Mouse (Mus musculus) CH12.LX (cell line): ENCODE results near the gene Il9. TPM values are rescaled to one million over a fixed set of nuclear protein-coding genes. Genes with fewer than 3 reads are reported as not detected.

Experiments used
- DNase-seq: peaks from one replicate; pipeline ENCODE4 v3.0.0-alpha.2; 2013; ENCODE audit errors: extremely low read depth
- H3K27ac ChIP-seq: 2 replicates; pipeline ENCODE4 v1.5.1; 2012; ENCODE audit warnings: low read depth, mild to moderate bottlenecking, control low read depth, moderate library complexity; ENCODE audit not compliant: insufficient read depth
- H3K27me3 ChIP-seq: replicated peaks from 2 replicates; pipeline ENCODE3; 2012; ENCODE audit warnings: inconsistent platforms
- H3K36me3 ChIP-seq, 2 experiments: replicated peaks in 1 of 2; 2 replicates each; pipeline versions ENCODE3 to v1.6.1; 2012; ENCODE audit warnings: inconsistent platforms in 1 of 2, low read length in 1 of 2, mild to moderate bottlenecking in 1 of 2, mixed read lengths in 1 of 2, moderate library complexity in 1 of 2; ENCODE audit not compliant: control insufficient read depth in 1 of 2, insufficient read depth in 1 of 2
- H3K4me1 ChIP-seq, 2 experiments: 2 replicates each; pipeline ENCODE4 v1.6.1; 2012; ENCODE audit warnings: inconsistent platforms in 1 of 2, moderate library complexity in 1 of 2; ENCODE audit not compliant: insufficient read depth in 2 of 2, control insufficient read depth in 1 of 2
- H3K4me2 ChIP-seq: 2 replicates; pipeline ENCODE4 v1.6.1; 2012; ENCODE audit warnings: low read depth, mild to moderate bottlenecking, control low read depth; ENCODE audit not compliant: poor library complexity, insufficient read depth, severe bottlenecking
- H3K4me3 ChIP-seq, 3 experiments: fragments of 150-350 bp in 1 of 3; sonication (generic) in 1 of 3; replicated peaks in 1 of 3; 2 replicates each; pipeline versions ENCODE3 to v1.5.1; 2011 to 2012; ENCODE audit warnings: low read depth in 2 of 3, low read length in 2 of 3, mild to moderate bottlenecking in 2 of 3, moderate library complexity in 2 of 3, control low read depth in 1 of 3, improper control_type of control experiment in 1 of 3, inconsistent platforms in 1 of 3, mixed read lengths in 1 of 3; ENCODE audit not compliant: poor library complexity in 1 of 3
- H3K79me2 ChIP-seq: replicated peaks from 2 replicates; pipeline ENCODE4 v1.6.1; 2012; ENCODE audit warnings: mild to moderate bottlenecking, moderate library complexity; ENCODE audit not compliant: control insufficient read depth, poor library complexity, insufficient read depth, severe bottlenecking; ENCODE audit errors: extremely low read depth
- H3K9ac ChIP-seq: 2 replicates; pipeline ENCODE4 v1.6.1; 2012; ENCODE audit warnings: low read depth, mild to moderate bottlenecking, control low read depth, moderate library complexity; ENCODE audit not compliant: insufficient read depth
- H3K9me3 ChIP-seq: replicated peaks from 2 replicates; pipeline ENCODE3; 2012; ENCODE audit warnings: low read length, inconsistent platforms, mixed read lengths
- BHLHE40 ChIP-seq: IDR thresholded peaks from 2 replicates; pipeline ENCODE4 v1.6.1; 2011; ENCODE audit warnings: mild to moderate bottlenecking, low read depth, low read length, improper control_type of control experiment
- CHD1 ChIP-seq: IDR thresholded peaks from 2 replicates; pipeline ENCODE4 v1.6.1; 2012; ENCODE audit warnings: low read depth, low read length, improper control_type of control experiment, inconsistent platforms
- CHD2 ChIP-seq: IDR thresholded peaks from 2 replicates; pipeline ENCODE4 v1.6.1; 2011; ENCODE audit warnings: low read length, improper control_type of control experiment
- CTCF ChIP-seq, 2 experiments: IDR thresholded peaks in 1 of 2; conservative IDR thresholded peaks in 1 of 2; 2 replicates each; pipeline ENCODE4 v1.5.1; 2011 to 2012; ENCODE audit warnings: low read depth in 2 of 2, low read length in 2 of 2, improper control_type of control experiment in 1 of 2, inconsistent platforms in 1 of 2, mild to moderate bottlenecking in 1 of 2, moderate library complexity in 1 of 2
- ELF1 ChIP-seq: IDR thresholded peaks from 2 replicates; pipeline ENCODE4 v1.6.1; 2014; ENCODE audit warnings: low read depth, mild to moderate bottlenecking, inconsistent platforms, low read length, improper control_type of control experiment
- GABPA ChIP-seq: IDR thresholded peaks from 2 replicates; pipeline ENCODE4 v1.6.1; 2012; ENCODE audit warnings: low read depth, low read length, improper control_type of control experiment, inconsistent platforms; ENCODE audit not compliant: insufficient replicate concordance
- JUN ChIP-seq: IDR thresholded peaks from 2 replicates; pipeline ENCODE4 v1.6.1; 2011; ENCODE audit warnings: low read depth, mild to moderate bottlenecking, low read length, improper control_type of control experiment, moderate library complexity; ENCODE audit not compliant: insufficient read depth
- JUND ChIP-seq: conservative IDR thresholded peaks from 2 replicates; pipeline ENCODE4 v1.6.1; 2011; ENCODE audit warnings: low read depth, low read length, improper control_type of control experiment
- KAT2A ChIP-seq: IDR thresholded peaks from 2 replicates; pipeline ENCODE4 v1.6.1; 2012; ENCODE audit warnings: low read length, improper control_type of control experiment, inconsistent platforms; ENCODE audit not compliant: insufficient replicate concordance
- MAFK ChIP-seq: IDR thresholded peaks from 2 replicates; pipeline ENCODE4 v1.6.1; 2011; ENCODE audit warnings: low read length, improper control_type of control experiment; ENCODE audit not compliant: insufficient replicate concordance
- MXI1 ChIP-seq: IDR thresholded peaks from 2 replicates; pipeline ENCODE4 v1.6.1; 2011; ENCODE audit warnings: mild to moderate bottlenecking, low read depth, low read length, improper control_type of control experiment
- NELFE ChIP-seq: IDR thresholded peaks from 2 replicates; pipeline ENCODE4 v1.6.1; 2011; ENCODE audit warnings: low read depth, low read length, improper control_type of control experiment
- NRF1 ChIP-seq: IDR thresholded peaks from 2 replicates; pipeline ENCODE4 v1.6.1; 2014; ENCODE audit warnings: low read depth, mild to moderate bottlenecking, inconsistent platforms, low read length, improper control_type of control experiment, moderate library complexity
- TBP ChIP-seq: conservative IDR thresholded peaks from 2 replicates; pipeline ENCODE4 v1.6.1; 2011; ENCODE audit warnings: low read depth, low read length, improper control_type of control experiment
- TCF12 ChIP-seq: IDR thresholded peaks from 2 replicates; pipeline ENCODE4 v1.6.1; 2014; ENCODE audit warnings: low read depth, mild to moderate bottlenecking, inconsistent platforms, low read length, improper control_type of control experiment
- USF1 ChIP-seq: IDR thresholded peaks from 2 replicates; pipeline ENCODE4 v1.6.1; 2014; ENCODE audit warnings: low read depth, mild to moderate bottlenecking, inconsistent platforms, low read length, improper control_type of control experiment
- ZMIZ1 ChIP-seq: IDR thresholded peaks from 2 replicates; pipeline ENCODE4 v1.6.1; 2012; ENCODE audit warnings: low read depth, mild to moderate bottlenecking, inconsistent platforms, low read length, improper control_type of control experiment
- dilution Hi-C: fragments of 300-500 bp; cut with MboI; formaldehyde crosslinking; loops from 2 replicates; pipeline ENCODE4 v1.14.3; 2020; ENCODE audit warnings: low sequenced_read_pairs; ENCODE audit not compliant: extremely low pct_unique_long_range_greater_than_20kb, extremely low pct_ligation_motif_present
- in situ Hi-C: fragments of 300-500 bp; cut with MboI; formaldehyde crosslinking; loops from 3 replicates; pipeline ENCODE4 v1.14.3; 2019; ENCODE audit warnings: low sequenced_read_pairs, low pct_ligation_motif_present, low pct_unique_long_range_greater_than_20kb, mixed read lengths
- polyA plus RNA-seq: library from polyadenylated mRNA; unstranded; fragments of >175 nt; gene quantifications from 2 replicates; pipeline ENCODE4 v1.2.1, GENCODE M21; 2012; ENCODE audit warnings: low read depth; ENCODE audit not compliant: insufficient read length
- total RNA-seq, 2 experiments: library from RNA; depleted of rRNA; stranded (reverse); fragments of 300-350 nt in 1 of 2; fragments of >200 nt in 1 of 2; gene quantifications; 2 replicates each; pipeline ENCODE4 v1.2.3; 2012 to 2014

Gene Il9
- total and polyA plus RNA-seq, 3 experiments, result not detected

- peak overlapping the region in 2 of 3 experiments; percentile 32 to 66 for H3K4me3 ChIP-seq
- H3K9me3 ChIP-seq, result peaks cover 2% of the 10 kb centered on the region
- no peaks in the 10 kb centered on the region for H3K79me2 ChIP-seq
- peaks cover 0 to 8% of the 10 kb centered on the region in 2 experiments; a peak in 1 of 4 replicates for H3K4me1 ChIP-seq
- no peak for DNase-seq
- dilution Hi-C loops (no loop called here), in situ Hi-C loops (no loop called here)
- peak overlapping the region; percentile 93 for H3K4me2 ChIP-seq
- TF ChIP-seq CHD2 (no peak), TBP (no peak), KAT2A (no peak)
- H3K27me3 ChIP-seq, result peaks cover 67% of the 10 kb centered on the region
- 0 out of 2 replicates have a peak overlapping the region, but pooled peaks have one; percentile 13 for H3K9ac ChIP-seq
- no peak overlapping the region for H3K27ac ChIP-seq
- H3K36me3 ChIP-seq, result no peaks in the 10 kb centered on the region
These were observed 40.7 kb upstream of the Il9 start for GRCm38 (mm10) chr13:56522821-56523167.

- H3K4me3 ChIP-seq, result peak within 1 kb of the TSS; percentile 13 to 66 (median 32)
- no peak within 1 kb of the TSS for H3K27ac ChIP-seq
- peak within 1 kb of the TSS; percentile 93 for H3K4me2 ChIP-seq
- in situ Hi-C loops (no loop called here), dilution Hi-C loops (no loop called here)
- peaks cover 0 to 8% of the 10 kb centered on the region in 2 experiments; a peak in 1 of 4 replicates for H3K4me1 ChIP-seq
- H3K9ac ChIP-seq, result 0 out of 2 replicates have a peak within 1 kb of the TSS, but pooled peaks have one; percentile 13
- no peaks in the 10 kb centered on the region for H3K79me2 ChIP-seq
- DNase-seq, result peak; percentile 62
- H3K27me3 ChIP-seq, result peaks cover 67% of the 10 kb centered on the region
- no peaks in the 10 kb centered on the region for H3K36me3 ChIP-seq
- H3K9me3 ChIP-seq, result peaks cover 2% of the 10 kb centered on the region
- TF ChIP-seq USF1, result no peak
- peak; percentile 63 for TF ChIP-seq ELF1
- no peak for TF ChIP-seq MAFK
These were observed 40.2 kb upstream of the Il9 start, which contains the start of gene Fbxl21 for GRCm38 (mm10) chr13:56522081-56522820. Fbxl21 (plus strand) TSS chr13:56522472.

- peaks cover 80% of the 10 kb centered on the region for H3K27me3 ChIP-seq
- no peak overlapping the region for H3K4me3 ChIP-seq
- no peaks in the 10 kb centered on the region for H3K36me3 ChIP-seq
- H3K9ac ChIP-seq, result no peak overlapping the region
- dilution Hi-C loops (no loop called here), in situ Hi-C loops (no loop called here)
- TF ChIP-seq BHLHE40 (no peak), JUN (no peak), CHD1 (no peak), MXI1 (no peak), ZMIZ1 (no peak), TCF12 (no peak), NELFE (no peak), GABPA (no peak), NRF1 (no peak), CTCF (conservative IDR thresholded peaks at IDR 0.05 in 1 of 2, IDR thresholded peaks at IDR 0.05 in 1 of 2; ENCODE audit: low read depth in 2 of 2, low read length in 2 of 2) (no peak), MAFK (no peak), JUND (no peak)
- H3K4me1 ChIP-seq, result 0 out of 4 replicates have a peak, but pooled peaks cover 0 to 2% of the 10 kb centered on the region in 2 experiments
- no peak overlapping the region for H3K27ac ChIP-seq
- no peak for DNase-seq
- peaks cover under 1% of the 10 kb centered on the region for H3K9me3 ChIP-seq
- H3K79me2 ChIP-seq, result no peaks in the 10 kb centered on the region
- H3K4me2 ChIP-seq, result no peak overlapping the region
These were observed 34.8 kb upstream of the Il9 start for GRCm38 (mm10) chr13:56516816-56517215.
